Mouse (Mus musculus): ENCODE measurements around the gene Tmem246. TPM values are rescaled to one million over a fixed set of nuclear protein-coding genes. Genes with fewer than 3 reads are reported as not detected.

Tmem246 gene
- total RNA-seq, 2 experiments from 2014 or later: 76.8 to 80.3 TPM

Other genes with a start within 250 kb of the Tmem246 start
- not detected for gene Acnat2, start 189.7 kb downstream of the Tmem246 start, total RNA-seq (2021)
- gene Acnat1, start 124.0 kb downstream of the Tmem246 start, total RNA-seq (2021): 1 to 10 TPM in 1 of 2 experiments, under 1 TPM in 1; 0.57 to 1.1 TPM
- under 1 TPM; 0.18 to 0.27 TPM for gene Baat, start 91.3 kb downstream of the Tmem246 start, total RNA-seq (2021)
- gene Mrpl50, start 76.8 kb downstream of the Tmem246 start, total RNA-seq (2021): 10 to 100 TPM; 33.5 to 35.6 TPM
- 10 to 100 TPM; 16.7 to 18.3 TPM for gene Zfp189, start 76.7 kb downstream of the Tmem246 start, total RNA-seq (2021)
- gene Aldob, start 48.3 kb downstream of the Tmem246 start, total RNA-seq (2021): 1 to 10 TPM; 1.5 to 1.6 TPM
- 10 to 100 TPM; 79.6 to 80.6 TPM for gene Rnf20, start 34.1 kb upstream of the Tmem246 start, total RNA-seq (2021)
- gene Ppp3r2, start 84.1 kb upstream of the Tmem246 start, total RNA-seq (2021): 1 to 10 TPM; 1.5 to 1.8 TPM
- 10 to 100 TPM; 81.5 to 84.2 TPM for gene Grin3a, start 247.9 kb upstream of the Tmem246 start, total RNA-seq (2021)

Data from layer of hippocampus, postnatal 10 days (tissue).